Mouse (Mus musculus) frontal cortex, postnatal 14 days (tissue): ENCODE measurements around the gene Retreg3.

Experiments used
- DNase-seq, 2 experiments: peaks; one replicate each; pipeline ENCODE4 v3.0.0; 2022; ENCODE audit warnings: low spot score in 2 of 2

The Retreg3 gene

DNA sequence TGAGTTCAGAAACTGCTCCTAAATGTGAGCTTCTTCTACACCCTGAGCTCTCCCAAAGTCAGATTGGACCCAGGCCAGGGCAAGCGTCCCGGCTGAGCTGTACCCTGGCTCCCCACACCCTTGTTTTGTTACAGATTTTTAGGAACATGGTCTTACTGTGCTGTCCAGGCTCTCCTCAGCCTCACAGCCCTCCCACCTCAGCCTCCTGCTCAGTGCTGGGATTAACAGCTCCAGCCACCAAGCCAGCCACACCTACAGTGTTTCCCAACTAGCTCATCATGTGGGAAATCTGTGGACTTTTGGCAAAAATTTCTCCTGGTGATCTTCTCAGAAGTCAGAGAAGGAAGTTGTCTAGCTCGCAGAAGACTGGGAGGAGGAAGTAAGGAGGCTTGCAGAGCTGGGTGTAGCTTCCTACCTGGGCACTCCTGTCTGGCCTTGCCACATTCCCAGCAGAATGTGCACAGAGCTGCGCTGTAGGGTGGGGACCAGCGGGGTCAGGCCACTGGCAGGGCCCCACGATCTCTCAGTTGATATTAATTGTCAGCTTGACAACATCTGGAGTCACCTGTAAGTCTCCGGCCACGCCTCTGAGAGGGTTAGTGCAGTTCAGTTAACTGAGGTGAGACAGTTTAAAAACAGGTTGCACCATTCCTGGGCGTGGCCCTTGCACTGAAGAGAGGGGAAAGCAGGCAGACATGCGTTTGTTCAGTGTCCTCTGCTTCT is 66.8 kb downstream of the Retreg3 start:
- DNase-seq = no peak

DNA sequence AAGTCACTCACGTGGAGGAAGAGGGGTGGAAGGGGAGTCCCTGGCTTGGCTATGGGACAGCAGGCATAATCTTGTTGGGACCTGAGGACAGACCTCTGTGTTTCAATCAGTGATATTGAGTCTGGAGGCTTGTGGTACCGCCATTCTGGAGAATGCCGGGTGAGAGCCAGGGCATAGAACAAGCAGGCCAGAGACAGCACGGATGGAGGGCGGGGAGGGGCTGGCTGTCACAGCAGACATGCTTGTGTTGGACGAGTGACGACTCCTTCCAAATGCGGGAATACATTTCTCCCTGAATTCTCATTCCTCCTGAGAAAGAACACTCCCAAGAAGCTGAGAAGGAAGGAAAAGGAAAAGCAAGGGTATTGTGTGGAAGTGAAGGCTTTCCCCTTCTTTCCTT is 68.1 kb downstream of the Retreg3 start:
- DNase-seq = no peak

DNA sequence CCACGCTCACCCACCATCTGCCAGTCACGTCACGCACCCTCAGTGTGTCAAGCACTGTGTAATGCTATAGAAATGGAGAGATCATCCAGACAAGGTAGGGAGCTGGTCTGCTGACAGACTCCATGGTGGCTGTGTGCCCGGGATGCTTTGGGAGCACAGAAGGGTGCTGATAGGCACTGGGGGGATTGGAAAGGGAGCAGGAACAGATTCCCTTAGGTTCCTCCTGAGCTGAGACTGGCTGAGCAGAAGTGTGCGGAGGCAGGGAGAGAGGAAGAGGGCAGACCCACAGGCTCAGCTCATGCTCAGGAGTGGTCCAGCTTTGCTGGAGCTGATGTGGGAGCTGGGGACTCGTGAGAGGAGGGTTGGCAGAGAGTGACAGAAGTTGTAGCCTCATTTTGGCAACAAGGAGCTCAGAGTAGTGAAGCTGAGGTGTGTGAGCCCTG is 68.6 kb downstream of the Retreg3 start:
- DNase-seq = no peak

DNA sequence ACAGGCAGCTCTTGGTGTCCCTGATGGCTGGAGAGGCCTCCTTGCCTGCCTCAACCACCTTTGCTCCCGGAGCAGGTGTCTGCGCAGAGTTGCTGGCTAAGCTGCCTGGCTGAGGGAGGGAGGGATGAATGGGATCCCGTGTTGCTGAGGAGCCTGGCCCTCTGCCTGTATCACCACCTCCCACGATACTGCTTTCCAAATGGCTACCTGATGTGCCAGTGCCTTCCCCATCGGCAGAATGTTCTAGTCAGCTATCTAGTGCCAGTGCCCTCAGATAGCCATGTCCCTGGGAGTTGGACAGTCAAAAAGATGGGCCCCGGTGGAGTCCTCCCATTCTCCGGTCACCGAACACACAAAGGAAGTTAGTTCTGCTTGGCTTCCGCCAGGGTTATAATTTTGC is 69.3 kb downstream of the Retreg3 start:
- no peak for DNase-seq

DNA sequence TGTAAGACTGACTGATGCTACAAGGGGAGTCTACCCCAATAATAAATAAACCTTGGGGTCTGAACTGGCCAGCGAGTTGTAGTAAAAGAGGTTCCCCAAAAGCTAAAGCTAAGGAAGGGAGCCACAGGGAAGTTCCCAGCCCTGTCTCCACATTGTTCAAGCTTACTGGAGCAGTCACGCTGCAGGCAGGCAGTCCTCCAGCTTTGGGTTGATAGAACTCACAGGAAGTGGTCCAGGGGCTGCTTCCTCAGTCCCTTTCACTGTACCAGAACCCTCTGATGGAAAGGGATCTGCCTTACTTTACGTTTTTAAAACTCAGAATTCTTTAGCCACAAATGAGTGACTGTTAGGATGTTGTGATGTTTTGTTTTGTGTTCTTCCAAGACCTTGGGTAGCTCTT is 72.2 kb downstream of the Retreg3 start:
- DNase-seq = no peak

DNA sequence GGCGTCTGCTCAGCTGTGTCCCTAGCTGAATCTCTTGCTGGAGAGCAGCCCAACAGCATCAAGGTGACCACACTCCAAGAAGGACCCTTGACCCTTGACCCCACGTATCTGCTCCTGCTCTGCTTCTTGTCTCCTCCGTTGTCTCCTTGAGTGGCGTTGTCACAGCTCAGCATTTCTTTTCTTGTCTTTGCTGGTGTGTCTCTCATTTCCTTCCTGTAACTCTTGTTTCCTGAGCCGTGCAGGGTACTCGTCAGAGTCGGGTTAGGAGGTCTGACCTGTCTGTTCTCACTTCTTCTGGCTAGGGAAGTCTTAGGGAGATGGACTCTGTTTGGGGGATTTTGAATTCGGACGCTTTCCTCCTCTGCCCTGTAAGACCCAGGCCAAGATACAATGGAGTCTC is 73.3 kb downstream of the Retreg3 start:
- no peak for DNase-seq
